Mouse (Mus musculus) erythroblast, embryonic 14.5 days (primary cell): Measurements from ENCODE around the gene Clasrp.

ENCODE experiments used
- GATA1 ChIP-seq: IDR thresholded peaks from 2 replicates; pipeline ENCODE4 v1.6.1; 2012; ENCODE audit warnings: low read length, inconsistent platforms, mixed read lengths
- TAL1 ChIP-seq: IDR thresholded peaks from 3 replicates; pipeline ENCODE4 v1.6.1; 2012; ENCODE audit warnings: low read length, inconsistent platforms, mixed read lengths

DNA sequence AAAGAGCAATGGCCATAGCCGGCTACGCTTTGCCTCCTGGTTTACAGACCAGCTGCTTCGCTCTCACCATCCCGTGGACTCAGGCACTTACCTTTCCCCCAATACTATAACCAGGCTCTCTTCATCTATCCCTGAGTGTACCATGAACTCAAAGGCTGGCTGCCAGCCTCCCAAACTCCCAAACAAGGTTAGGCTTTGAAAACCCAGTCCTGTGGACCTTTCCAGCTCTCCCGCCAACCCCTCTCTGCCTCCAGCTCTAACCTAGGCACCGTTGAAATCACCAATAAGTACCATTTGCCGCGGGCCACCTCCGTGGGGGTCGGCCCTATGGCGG, 42.9 kb downstream of the Clasrp start:
- no peak for TF ChIP-seq TAL1
- TF ChIP-seq GATA1, result no peak
